Mouse (Mus musculus) liver, embryonic 16.5 days (tissue): Measurements from ENCODE around the gene Defb38. TPM values are rescaled to one million over a fixed set of nuclear protein-coding genes. Genes with fewer than 3 reads are reported as not detected.

Experiments used
- ATAC-seq: fragments of 200-750 bp; cut with Nextera tagmentation; 2 replicates; pipeline ENCODE4 v1.8.0; 2017; ENCODE audit warnings: low read depth, mild to moderate bottlenecking, moderate number of reproducible peaks, moderate library complexity
- H3K27ac ChIP-seq: fragments of 300-500 bp; sonication (generic); 2 replicates; pipeline ENCODE4 v1.5.1; 2014; ENCODE audit warnings: mild to moderate bottlenecking, low read length
- H3K27me3 ChIP-seq: fragments of 300-500 bp; sonication (generic); 2 replicates; pipeline ENCODE4 v1.6.1; 2014; ENCODE audit warnings: low read depth, low read length, mixed read lengths; ENCODE audit not compliant: control insufficient read depth, insufficient read depth
- H3K36me3 ChIP-seq: fragments of 300-500 bp; sonication (generic); 2 replicates; pipeline ENCODE4 v1.6.1; 2014; ENCODE audit warnings: mild to moderate bottlenecking; ENCODE audit not compliant: control insufficient read depth, insufficient read depth
- H3K4me1 ChIP-seq: fragments of 300-500 bp; sonication (generic); 2 replicates; pipeline ENCODE4 v1.6.1; 2014; ENCODE audit warnings: low read depth, low read length, mixed read lengths; ENCODE audit not compliant: control insufficient read depth
- H3K4me2 ChIP-seq: fragments of 300-500 bp; sonication (generic); 2 replicates; pipeline ENCODE4 v1.6.1; 2014; ENCODE audit warnings: low read depth, low read length, mixed read lengths
- H3K4me3 ChIP-seq: fragments of 300-500 bp; sonication (generic); 2 replicates; pipeline ENCODE4 v1.5.1; 2014; ENCODE audit warnings: low read depth, mild to moderate bottlenecking, low read length
- H3K9ac ChIP-seq: fragments of 300-500 bp; sonication (generic); 2 replicates; pipeline ENCODE4 v1.6.1; 2014; ENCODE audit warnings: low read depth, low read length
- H3K9me3 ChIP-seq: fragments of 300-500 bp; sonication (generic); replicated peaks from 2 replicates; pipeline ENCODE4 v1.6.1; 2016; ENCODE audit warnings: low read length; ENCODE audit not compliant: control insufficient read depth
- WGBS: fragments of 180-500 bp; shearing (Covaris S2); extraction: QIAGEN DNeasy Blood & Tissue Kit; methylation state at CpG from one replicate; pipeline ENCODE4 v1.1.7; 2014; ENCODE audit not compliant: insufficient replicate concordance; 5-methylcytosine and 5-hydroxymethylcytosine counted together
- polyA plus RNA-seq: library from polyadenylated mRNA; unstranded; fragments of >200 nt; fragmentation: Nextera tagmentation; extraction: Ambion mirVana; gene quantifications from 2 replicates; pipeline ENCODE4 v1.2.1, GENCODE M21; 2015

Gene Defb38
- polyA plus RNA-seq: not detected in 2 replicates

GRCm38 (mm10) chr8:19026466-19026865 is at the start of gene Defb38:
TSS of gene Defb38 (minus strand) at chr8:19026566.
- no peaks in the 10 kb centered on the region for H3K27me3 ChIP-seq
- H3K27ac ChIP-seq: no peak within 1 kb of the TSS
- H3K36me3 ChIP-seq: no peaks in the 10 kb centered on the region
- H3K9me3 ChIP-seq: no peaks in the 10 kb centered on the region
- no peak for ATAC-seq
- 68% methylated on average over 1 of the region's 1 CpGs for WGBS
- no peaks in the 10 kb centered on the region for H3K4me1 ChIP-seq
- no peak within 1 kb of the TSS for H3K4me2 ChIP-seq
- H3K4me3 ChIP-seq: no peak within 1 kb of the TSS
- no peak within 1 kb of the TSS for H3K9ac ChIP-seq

GRCm38 (mm10) chr8:19066013-19066412 is 39.6 kb upstream of the Defb38 start:
- ATAC-seq: no peak
- Histone ChIP-seq H3K4me1 (no peaks in the 10 kb centered on the region), H3K4me3 (no peak overlapping the region), H3K36me3 (no peaks in the 10 kb centered on the region), H3K9me3 (no peaks in the 10 kb centered on the region), H3K27ac (no peak overlapping the region), H3K4me2 (no peak overlapping the region), H3K27me3 (no peaks in the 10 kb centered on the region), H3K9ac (no peak overlapping the region)
- WGBS: 40% methylated on average over 2 of the region's 2 CpGs

GRCm38 (mm10) chr8:19064710-19065109 is 38.3 kb upstream of the Defb38 start, which contains the start of gene Defb39:
TSS of gene Defb39 (minus strand) at chr8:19064810.
- Histone ChIP-seq H3K9me3 (no peaks in the 10 kb centered on the region), H3K27ac (no peak within 1 kb of the TSS), H3K4me3 (no peak within 1 kb of the TSS), H3K9ac (no peak within 1 kb of the TSS), H3K36me3 (no peaks in the 10 kb centered on the region), H3K4me2 (no peak within 1 kb of the TSS), H3K4me1 (no peaks in the 10 kb centered on the region), H3K27me3 (no peaks in the 10 kb centered on the region)
- no peak for ATAC-seq
- WGBS: 31% methylated on average over 1 of the region's 1 CpGs

GRCm38 (mm10) chr8:19062891-19063290 is 36.5 kb upstream of the Defb38 start:
- no peak for ATAC-seq
- Histone ChIP-seq H3K27me3 (no peaks in the 10 kb centered on the region), H3K4me2 (no peak overlapping the region), H3K9me3 (no peaks in the 10 kb centered on the region), H3K27ac (no peak overlapping the region), H3K4me1 (no peaks in the 10 kb centered on the region), H3K4me3 (no peak overlapping the region), H3K36me3 (no peaks in the 10 kb centered on the region), H3K9ac (no peak overlapping the region)

- Histone ChIP-seq H3K9me3 (no peaks in the 10 kb centered on the region), H3K27me3 (no peaks in the 10 kb centered on the region), H3K4me2 (no peak overlapping the region), H3K4me3 (no peak overlapping the region), H3K27ac (no peak overlapping the region), H3K4me1 (no peaks in the 10 kb centered on the region), H3K36me3 (no peaks in the 10 kb centered on the region), H3K9ac (no peak overlapping the region)
- no peak for ATAC-seq
- 79% methylated on average over 14 of the region's 14 CpGs for WGBS
These were observed 18.9 kb upstream of the Defb38 start for GRCm38 (mm10) chr8:19045242-19045641.

Other genes starting within 250 kb of the Defb38 start
- not detected in 2 replicates for gene Defb40, start 48.3 kb downstream of the Defb38 start, polyA plus RNA-seq
- not detected in 2 replicates for gene Defb37, start 35.5 kb downstream of the Defb38 start, polyA plus RNA-seq
- gene Defb39, start 38.2 kb upstream of the Defb38 start, polyA plus RNA-seq: not detected in 2 replicates
- gene Defb12, start 88.3 kb upstream of the Defb38 start, polyA plus RNA-seq: not detected in 2 replicates
- not detected in 2 replicates for gene Defb34, start 97.2 kb upstream of the Defb38 start, polyA plus RNA-seq
- not detected in 2 replicates for gene Gm45826, start 114.2 kb upstream of the Defb38 start, polyA plus RNA-seq
- gene Defb14, start 167.8 kb upstream of the Defb38 start, polyA plus RNA-seq: not detected in 2 replicates
- not detected in 2 replicates for gene Defb4, start 172.1 kb upstream of the Defb38 start, polyA plus RNA-seq
- not detected in 2 replicates for gene Defb6, start 198.9 kb upstream of the Defb38 start, polyA plus RNA-seq
- not detected in 2 replicates for gene Defb46, start 213.3 kb upstream of the Defb38 start, polyA plus RNA-seq
- not detected in 2 replicates for gene Defb5, start 221.0 kb upstream of the Defb38 start, polyA plus RNA-seq